Mouse (Mus musculus): ENCODE data around the gene Stat1. TPM values are rescaled to one million over a fixed set of nuclear protein-coding genes. Genes with fewer than 3 reads are reported as not detected.

Gene Stat1
- polyA plus RNA-seq, 1 experiment from 2014 or later, result 13.6 TPM

DNA sequence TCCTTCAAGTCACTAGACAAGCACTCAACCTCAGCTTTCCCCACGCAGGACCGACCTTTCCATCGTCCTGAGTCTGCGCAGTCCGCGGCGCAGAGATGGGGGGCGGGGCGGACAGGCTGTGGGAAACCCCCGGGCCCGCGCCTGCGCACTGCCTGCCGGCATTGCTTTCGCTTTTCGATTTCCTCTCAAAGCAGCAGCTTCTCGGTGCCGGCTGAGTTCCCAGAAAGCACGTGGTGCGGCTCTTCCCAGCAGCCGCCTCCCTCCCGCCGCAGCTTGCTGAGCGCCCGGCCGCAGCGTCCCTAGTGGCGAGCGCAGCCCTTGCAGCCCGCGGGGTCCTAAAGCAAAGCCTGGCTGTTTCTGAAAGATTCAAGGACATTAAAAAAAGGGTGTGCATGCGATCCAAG is 5.6 kb upstream of the Stat1 start:
- Histone ChIP-seq H3K4me1 (replicated peaks) (peaks cover 8% of the 10 kb centered on the region), H3K9me3 (no peaks in the 10 kb centered on the region), H3K36me3 (no peaks in the 10 kb centered on the region), H3K27ac (peak overlapping the region; percentile 89), H3K4me3 (peak overlapping the region; percentile 52), H3K27me3 (ENCODE audit: insufficient read depth, poor library complexity, severe bottlenecking) (no peaks in the 10 kb centered on the region)
- peak; percentile 99 for DNase-seq (ENCODE audit: low spot score)
- under 1% methylated on average over 32 of the region's 32 CpGs for WGBS

DNA sequence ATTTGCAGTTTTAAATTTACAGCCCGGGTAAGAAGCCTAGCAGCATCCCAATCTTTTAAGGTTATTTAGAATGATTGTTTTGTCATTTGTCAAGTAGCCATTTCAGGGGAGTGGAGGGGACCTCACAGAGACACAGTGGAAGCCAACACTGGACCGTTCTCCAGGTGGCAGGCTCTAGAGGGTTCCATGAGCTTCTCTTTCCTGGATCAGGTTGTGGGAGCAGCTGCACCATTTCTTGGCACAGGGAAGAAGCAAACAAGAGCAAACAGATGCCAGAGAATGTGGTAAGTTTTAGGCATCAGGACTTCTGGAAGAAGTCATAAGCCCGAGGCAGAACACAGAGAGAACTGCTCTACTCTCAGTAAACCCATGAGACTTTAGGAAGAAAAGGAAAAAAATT is 2.8 kb upstream of the Stat1 start:
- Histone ChIP-seq H3K4me1 (replicated peaks) (peaks cover 21% of the 10 kb centered on the region), H3K4me3 (no peak overlapping the region), H3K36me3 (no peaks in the 10 kb centered on the region), H3K27ac (no peak overlapping the region), H3K9me3 (no peaks in the 10 kb centered on the region), H3K27me3 (ENCODE audit: insufficient read depth, poor library complexity, severe bottlenecking) (peaks cover 12% of the 10 kb centered on the region; the same call in 1 of the 2 replicates)
- no peak for DNase-seq (ENCODE audit: low spot score)
- WGBS, result 78% methylated on average over 3 of the region's 3 CpGs

- peaks cover 12% of the 10 kb centered on the region; the same call in 1 of the 2 replicates for H3K27me3 ChIP-seq (ENCODE audit: insufficient read depth, poor library complexity, severe bottlenecking)
- H3K9me3 ChIP-seq, result no peaks in the 10 kb centered on the region
- WGBS, result 86% methylated on average over 1 of the region's 1 CpGs
- no peak overlapping the region for H3K4me3 ChIP-seq
- DNase-seq (ENCODE audit: low spot score), result no peak
- no peaks in the 10 kb centered on the region for H3K36me3 ChIP-seq
- H3K27ac ChIP-seq, result no peak overlapping the region
- H3K4me1 ChIP-seq (replicated peaks), result peaks cover 21% of the 10 kb centered on the region
Measured at GRCm38 (mm10) chr1:52117777-52118176, 1.5 kb upstream of the Stat1 start.

DNA sequence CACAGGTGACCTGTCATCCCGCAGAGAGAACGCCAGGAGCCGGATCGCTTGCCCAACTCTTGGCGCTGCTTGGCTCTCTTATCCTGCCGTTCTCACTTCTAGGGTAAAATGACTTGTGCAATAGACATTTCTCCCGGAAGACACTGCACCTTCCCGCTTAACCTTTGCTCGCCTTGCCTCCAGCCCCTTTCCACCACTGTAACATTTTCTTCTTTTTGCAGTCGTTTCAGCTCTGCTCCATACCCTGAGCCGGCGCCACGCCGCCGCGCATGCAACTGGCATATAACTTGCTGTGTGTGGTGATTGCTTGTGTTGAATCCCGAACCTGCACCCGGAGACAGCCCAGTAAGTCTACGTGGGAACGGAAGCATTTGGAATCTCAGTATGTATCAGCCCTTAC is 451 bp downstream of the Stat1 start:
- Histone ChIP-seq H3K27me3 (ENCODE audit: insufficient read depth, poor library complexity, severe bottlenecking) (peaks cover 12% of the 10 kb centered on the region; the same call in 1 of the 2 replicates), H3K27ac (peak overlapping the region; percentile 87), H3K4me1 (replicated peaks) (peaks cover 15% of the 10 kb centered on the region; the same call in 1 of the 2 replicates), H3K9me3 (no peaks in the 10 kb centered on the region), H3K4me3 (peak overlapping the region; percentile 75), H3K36me3 (no peaks in the 10 kb centered on the region)
- DNase-seq (ENCODE audit: low spot score), result no peak
- WGBS, result 2% methylated on average over 20 of the region's 20 CpGs

GRCm38 (mm10) chr1:52120191-52120590 is 951 bp downstream of the Stat1 start:
- Histone ChIP-seq H3K27ac (no peak overlapping the region), H3K27me3 (ENCODE audit: insufficient read depth, poor library complexity, severe bottlenecking) (peaks cover 12% of the 10 kb centered on the region; the same call in 1 of the 2 replicates), H3K4me3 (peak overlapping the region; percentile 75), H3K36me3 (no peaks in the 10 kb centered on the region), H3K9me3 (no peaks in the 10 kb centered on the region), H3K4me1 (replicated peaks) (peaks cover 15% of the 10 kb centered on the region; the same call in 1 of the 2 replicates)
- no peak for DNase-seq (ENCODE audit: low spot score)
- WGBS, result 39% methylated on average over 10 of the region's 10 CpGs

DNA sequence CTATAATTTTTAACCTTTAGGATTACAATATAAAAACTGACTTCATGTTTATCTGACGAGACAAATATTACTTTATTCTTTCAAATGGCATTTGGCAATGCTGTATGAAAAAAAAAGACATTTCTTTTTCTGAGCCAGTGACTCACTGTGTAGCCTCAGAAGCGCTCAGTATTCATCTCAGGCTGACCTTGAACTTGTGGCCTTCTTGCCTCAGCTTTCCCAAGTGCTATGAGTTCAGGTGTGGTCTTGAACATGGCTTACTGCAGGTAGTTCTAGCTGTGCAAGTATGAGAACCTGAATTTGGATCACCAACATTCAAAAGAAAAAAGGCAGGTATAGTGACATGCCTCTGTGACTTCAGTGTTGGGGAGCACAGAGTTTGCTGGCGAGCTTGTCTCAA is 1.8 kb downstream of the Stat1 start:
- DNase-seq (ENCODE audit: low spot score), result no peak
- 86% methylated on average over 3 of the region's 3 CpGs for whole genome bisulfite sequencing
- H3K9me3 ChIP-seq, result no peaks in the 10 kb centered on the region
- H3K27ac ChIP-seq, result no peak overlapping the region
- H3K27me3 ChIP-seq (ENCODE audit: insufficient read depth, poor library complexity, severe bottlenecking), result peaks cover 12% of the 10 kb centered on the region; the same call in 1 of the 2 replicates
- H3K4me1 ChIP-seq (replicated peaks), result peaks cover 15% of the 10 kb centered on the region; the same call in 1 of the 2 replicates
- H3K36me3 ChIP-seq, result 0 out of 2 replicates have a peak, but pooled peaks cover 8% of the 10 kb centered on the region
- H3K4me3 ChIP-seq, result no peak overlapping the region

- H3K27me3 ChIP-seq (ENCODE audit: insufficient read depth, poor library complexity, severe bottlenecking), result peaks cover 12% of the 10 kb centered on the region; the same call in 1 of the 2 replicates
- no peak for DNase-seq (ENCODE audit: low spot score)
- 72% methylated on average over 3 of the region's 3 CpGs for WGBS
- no peak overlapping the region for H3K27ac ChIP-seq
- peaks cover 24% of the 10 kb centered on the region for H3K36me3 ChIP-seq
- H3K4me1 ChIP-seq (replicated peaks), result peaks cover 6% of the 10 kb centered on the region; the same call in 1 of the 2 replicates
- H3K4me3 ChIP-seq, result no peak overlapping the region
- no peaks in the 10 kb centered on the region for H3K9me3 ChIP-seq
Measured at GRCm38 (mm10) chr1:52124818-52125217, 5.6 kb downstream of the Stat1 start.

GRCm38 (mm10) chr1:52127350-52127749 is 8.1 kb downstream of the Stat1 start:
- no peaks in the 10 kb centered on the region for H3K9me3 ChIP-seq
- no peak overlapping the region for H3K27ac ChIP-seq
- peaks cover 24% of the 10 kb centered on the region for H3K36me3 ChIP-seq
- no peaks in the 10 kb centered on the region for H3K4me1 ChIP-seq (replicated peaks)
- H3K27me3 ChIP-seq (ENCODE audit: insufficient read depth, poor library complexity, severe bottlenecking), result no peaks in the 10 kb centered on the region
- no peak overlapping the region for H3K4me3 ChIP-seq
- WGBS, result 92% methylated on average over 6 of the region's 6 CpGs
- no peak for DNase-seq (ENCODE audit: low spot score)

DNA sequence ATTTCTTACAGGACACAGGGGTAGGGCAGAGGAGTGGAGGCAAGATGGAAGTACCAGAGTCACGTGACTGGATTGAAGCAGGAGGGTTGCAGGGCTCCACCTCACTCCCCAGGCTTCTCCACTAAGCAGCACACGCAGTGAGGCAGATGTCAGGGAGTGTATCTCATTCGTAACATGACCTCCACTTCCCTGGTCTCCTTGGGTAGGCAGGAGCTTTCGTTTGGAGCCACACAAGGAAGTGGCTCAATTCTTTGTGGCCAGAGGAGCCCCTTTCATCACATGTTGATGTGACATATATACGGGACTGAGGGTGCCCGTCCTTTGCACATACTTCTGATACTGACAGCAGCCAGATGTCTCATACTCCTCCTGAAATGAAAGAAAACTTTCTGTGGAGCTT is 10.6 kb downstream of the Stat1 start:
- Histone ChIP-seq H3K27ac (no peak overlapping the region), H3K9me3 (no peaks in the 10 kb centered on the region), H3K4me3 (no peak overlapping the region), H3K4me1 (replicated peaks) (no peaks in the 10 kb centered on the region), H3K36me3 (peaks cover 24% of the 10 kb centered on the region), H3K27me3 (ENCODE audit: insufficient read depth, poor library complexity, severe bottlenecking) (no peaks in the 10 kb centered on the region)
- no peak for DNase-seq (ENCODE audit: low spot score)
- 67% methylated on average over 6 of the region's 6 CpGs for WGBS

GRCm38 (mm10) chr1:52131787-52132377 is 12.6 kb downstream of the Stat1 start:
- no peak overlapping the region for H3K27ac ChIP-seq
- H3K4me3 ChIP-seq, result no peak overlapping the region
- no peaks in the 10 kb centered on the region for H3K9me3 ChIP-seq
- WGBS, result 86% methylated on average over 11 of the region's 11 CpGs
- DNase-seq (ENCODE audit: low spot score), result no peak
- peaks cover 7% of the 10 kb centered on the region for H3K36me3 ChIP-seq
- no peaks in the 10 kb centered on the region for H3K4me1 ChIP-seq (replicated peaks)
- H3K27me3 ChIP-seq (ENCODE audit: insufficient read depth, poor library complexity, severe bottlenecking), result no peaks in the 10 kb centered on the region

DNA sequence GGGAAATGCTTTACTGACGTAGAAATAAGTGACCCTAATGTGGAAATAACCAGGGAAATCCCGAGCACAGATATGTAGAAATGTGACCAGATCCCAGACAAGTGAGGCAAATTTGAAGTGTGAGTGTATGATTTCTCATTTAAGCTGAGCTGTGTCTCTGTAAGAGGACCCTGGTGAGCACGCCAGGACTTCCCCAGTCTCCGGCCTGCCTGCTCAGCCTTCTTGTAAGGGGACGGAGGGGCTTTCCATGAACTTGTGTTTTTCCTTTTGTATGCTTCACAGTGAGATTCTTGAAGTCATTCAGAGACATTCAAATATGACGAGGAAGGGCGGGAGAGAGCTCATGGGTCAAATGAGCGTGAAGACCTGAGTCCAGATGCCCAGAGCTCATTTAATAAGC is 14.0 kb downstream of the Stat1 start:
- WGBS, result 64% methylated on average over 8 of the region's 8 CpGs
- H3K36me3 ChIP-seq, result 0 out of 2 replicates have a peak, but pooled peaks cover 5% of the 10 kb centered on the region
- H3K9me3 ChIP-seq, result no peaks in the 10 kb centered on the region
- no peak for DNase-seq (ENCODE audit: low spot score)
- no peaks in the 10 kb centered on the region for H3K27me3 ChIP-seq (ENCODE audit: insufficient read depth, poor library complexity, severe bottlenecking)
- H3K4me1 ChIP-seq (replicated peaks), result peaks cover 6% of the 10 kb centered on the region; the same call in 1 of the 2 replicates
- H3K4me3 ChIP-seq, result no peak overlapping the region
- no peak overlapping the region for H3K27ac ChIP-seq

GRCm38 (mm10) chr1:52137292-52137691 is 18.1 kb downstream of the Stat1 start:
- DNase-seq (ENCODE audit: low spot score), result peak; percentile 25
- no peak overlapping the region for H3K27ac ChIP-seq
- H3K36me3 ChIP-seq, result peaks cover 7% of the 10 kb centered on the region; the same call in 1 of the 2 replicates
- H3K9me3 ChIP-seq, result no peaks in the 10 kb centered on the region
- no peaks in the 10 kb centered on the region for H3K27me3 ChIP-seq (ENCODE audit: insufficient read depth, poor library complexity, severe bottlenecking)
- H3K4me3 ChIP-seq, result no peak overlapping the region
- WGBS, result 73% methylated on average over 16 of the region's 16 CpGs
- peaks cover 6% of the 10 kb centered on the region; the same call in 1 of the 2 replicates for H3K4me1 ChIP-seq (replicated peaks)

GRCm38 (mm10) chr1:52140534-52140933 is 21.3 kb downstream of the Stat1 start:
- 88% methylated on average over 9 of the region's 9 CpGs for WGBS
- H3K27ac ChIP-seq, result no peak overlapping the region
- no peak overlapping the region for H3K4me3 ChIP-seq
- peaks cover 6% of the 10 kb centered on the region; the same call in 1 of the 2 replicates for H3K4me1 ChIP-seq (replicated peaks)
- H3K36me3 ChIP-seq, result peaks cover 7% of the 10 kb centered on the region
- no peak for DNase-seq (ENCODE audit: low spot score)
- H3K27me3 ChIP-seq (ENCODE audit: insufficient read depth, poor library complexity, severe bottlenecking), result no peaks in the 10 kb centered on the region
- H3K9me3 ChIP-seq, result no peaks in the 10 kb centered on the region
